Mouse (Mus musculus) CD4-positive helper T cell, adult 2 months (primary cell): ENCODE data around the gene A530064D06Rik.
A peak's percentile ranks its signal among the peaks of the same experiment; 100 is the strongest.
"Not testable (repeated sequence)": the region's sequence is repeated elsewhere in the genome, so short reads cannot be mapped to it uniquely, and the experiment has no call there.

Experiments used
- DNase-seq: peaks from one replicate; pipeline ENCODE4 v3.0.0-alpha.2; 2012; ENCODE audit warnings: low read depth, missing footprints, low spot score

A530064D06Rik gene

GRCm38 (mm10) chr17:48167103-48167502, at the start of gene A530064D06Rik:
A530064D06Rik (minus strand) TSS chr17:48167275.
- DNase-seq: not testable (repeated sequence)

GRCm38 (mm10) chr17:48215429-48215828, 48.4 kb upstream of the A530064D06Rik start:
- no peak for DNase-seq

GRCm38 (mm10) chr17:48213511-48213910, 46.4 kb upstream of the A530064D06Rik start:
- DNase-seq: no peak

- DNase-seq: no peak
These were observed 45.5 kb upstream of the A530064D06Rik start for GRCm38 (mm10) chr17:48212596-48212995.

- no peak for DNase-seq
These were observed 36.0 kb upstream of the A530064D06Rik start for GRCm38 (mm10) chr17:48203086-48203485.

- DNase-seq: no peak
These were observed 25.3 kb upstream of the A530064D06Rik start for GRCm38 (mm10) chr17:48192366-48192765.

- no peak for DNase-seq
These were observed 18.2 kb upstream of the A530064D06Rik start for GRCm38 (mm10) chr17:48185252-48185651.

GRCm38 (mm10) chr17:48157382-48158076, 9.5 kb downstream of the A530064D06Rik start:
- no peak for DNase-seq

GRCm38 (mm10) chr17:48146120-48146519, 21.0 kb downstream of the A530064D06Rik start, which contains the start of gene 9830107B12Rik:
9830107B12Rik (minus strand) TSS chr17:48146268.
- DNase-seq: no peak

GRCm38 (mm10) chr17:48132810-48133209, 34.3 kb downstream of the A530064D06Rik start:
- no peak for DNase-seq

- DNase-seq: no peak
These were observed 46.6 kb downstream of the A530064D06Rik start for GRCm38 (mm10) chr17:48120456-48120855.

GRCm38 (mm10) chr17:48119656-48120055, 47.4 kb downstream of the A530064D06Rik start:
- DNase-seq: peak; percentile 49

- no peak for DNase-seq
These were observed 48.5 kb downstream of the A530064D06Rik start for GRCm38 (mm10) chr17:48118570-48118969.

- DNase-seq: peak; percentile 44
These were observed 56.4 kb downstream of the A530064D06Rik start for GRCm38 (mm10) chr17:48110547-48111287.

- no peak for DNase-seq
These were observed 58.6 kb downstream of the A530064D06Rik start for GRCm38 (mm10) chr17:48108520-48108919.

GRCm38 (mm10) chr17:48107862-48108261, 59.2 kb downstream of the A530064D06Rik start:
- no peak for DNase-seq

- DNase-seq: no peak
These were observed 59.7 kb downstream of the A530064D06Rik start for GRCm38 (mm10) chr17:48107333-48107732.

- DNase-seq: peak; percentile 84
These were observed 66.3 kb downstream of the A530064D06Rik start for GRCm38 (mm10) chr17:48100441-48101417.

GRCm38 (mm10) chr17:48099312-48099711, 67.8 kb downstream of the A530064D06Rik start:
- no peak for DNase-seq
